Mouse (Mus musculus): ENCODE measurements around the gene Aqp1. TPM values are rescaled to one million over a fixed set of nuclear protein-coding genes. Genes with fewer than 3 reads are reported as not detected.

Aqp1 gene
- polyA plus RNA-seq, 1 experiment from 2014 or later, result 0.56 TPM

DNA sequence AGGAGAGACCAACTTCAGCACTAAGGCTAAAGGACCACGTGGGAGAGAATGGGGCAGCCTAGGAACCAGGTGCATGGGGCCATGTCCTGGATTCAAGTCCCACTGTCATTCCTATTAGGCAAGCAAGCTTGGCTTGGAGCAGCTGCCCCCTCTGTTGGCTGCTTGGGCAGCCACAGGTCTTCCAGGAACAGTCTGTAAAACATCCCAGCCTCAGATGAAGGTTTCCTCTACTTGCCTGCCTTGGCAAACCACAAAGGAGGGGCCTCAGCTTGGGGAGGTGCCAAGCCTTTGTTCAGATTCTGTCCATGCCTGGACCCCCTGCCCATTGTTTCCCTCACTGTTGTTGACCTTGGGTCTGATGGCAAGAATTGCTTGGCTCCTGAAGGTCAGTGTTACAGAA lies 11.4 kb upstream of the Aqp1 start:
- WGBS, result 90% methylated on average over 1 of the region's 1 CpGs
- H3K27ac ChIP-seq (ENCODE audit: low read depth, low read length), result no peak overlapping the region

DNA sequence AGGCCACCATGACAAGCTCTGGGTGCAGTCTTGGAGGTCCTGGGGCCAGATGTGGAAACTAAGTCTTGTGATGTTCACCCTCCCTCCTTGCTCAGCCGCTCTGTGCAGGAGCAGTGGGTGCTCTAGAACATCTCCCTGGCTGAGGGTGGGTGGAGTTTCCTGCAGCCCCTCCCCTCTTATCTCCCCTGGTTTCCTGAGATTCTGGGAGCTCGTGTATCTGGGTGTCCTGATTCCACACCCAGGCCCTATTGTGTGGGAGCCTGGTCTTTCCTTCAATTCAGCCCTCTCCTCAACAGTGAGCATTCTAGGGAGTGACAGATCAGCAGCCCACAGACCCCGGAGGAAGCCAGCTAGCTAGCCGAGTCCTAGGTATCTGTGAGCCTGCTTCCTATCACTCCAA lies 9.9 kb upstream of the Aqp1 start:
- Histone ChIP-seq H3K27me3 (ENCODE audit: control insufficient read depth, insufficient read depth, low read length) (no peaks in the 10 kb centered on the region), H3K36me3 (ENCODE audit: control insufficient read depth, insufficient read depth, low read length) (no peaks in the 10 kb centered on the region), H3K9ac (ENCODE audit: low read depth, low read length) (no peak overlapping the region), H3K4me2 (replicated peaks; ENCODE audit: low read depth, low read length) (no peak overlapping the region), H3K4me3 (ENCODE audit: low read depth, low read length) (no peak overlapping the region), H3K4me1 (replicated peaks; ENCODE audit: control insufficient read depth, insufficient read depth, low read length) (no peaks in the 10 kb centered on the region), H3K27ac (ENCODE audit: low read depth, low read length) (no peak overlapping the region), H3K9me3 (ENCODE audit: control insufficient read depth, low read length) (no peaks in the 10 kb centered on the region)
- WGBS, result 90% methylated on average over 4 of the region's 4 CpGs
- DNase-seq (ENCODE audit: low spot score), result no peak
- no peak for ATAC-seq (ENCODE audit: low FRiP score)

More for the DNA sequence above, 11.4 kb upstream of the Aqp1 start:
- ATAC-seq (ENCODE audit: low FRiP score) (no peak), DNase-seq (ENCODE audit: low spot score) (no peak)
- Histone ChIP-seq H3K36me3 (ENCODE audit: control insufficient read depth, insufficient read depth, low read length) (no peaks in the 10 kb centered on the region), H3K9ac (ENCODE audit: low read depth, low read length) (no peak overlapping the region), H3K4me1 (replicated peaks; ENCODE audit: control insufficient read depth, insufficient read depth, low read length) (no peaks in the 10 kb centered on the region), H3K4me3 (ENCODE audit: low read depth, low read length) (no peak overlapping the region), H3K27me3 (ENCODE audit: control insufficient read depth, insufficient read depth, low read length) (no peaks in the 10 kb centered on the region), H3K9me3 (ENCODE audit: control insufficient read depth, low read length) (no peaks in the 10 kb centered on the region), H3K4me2 (replicated peaks; ENCODE audit: low read depth, low read length) (no peak overlapping the region)

GRCm38 (mm10) chr6:55327326-55327725 lies 8.9 kb upstream of the Aqp1 start:
- no peak overlapping the region for H3K4me2 ChIP-seq (replicated peaks; ENCODE audit: low read depth, low read length)
- H3K9ac ChIP-seq (ENCODE audit: low read depth, low read length), result no peak overlapping the region
- no peak for DNase-seq (ENCODE audit: low spot score)
- no peak for ATAC-seq (ENCODE audit: low FRiP score)
- H3K36me3 ChIP-seq (ENCODE audit: control insufficient read depth, insufficient read depth, low read length), result no peaks in the 10 kb centered on the region
- H3K4me1 ChIP-seq (replicated peaks; ENCODE audit: control insufficient read depth, insufficient read depth, low read length), result no peaks in the 10 kb centered on the region
- H3K27me3 ChIP-seq (ENCODE audit: control insufficient read depth, insufficient read depth, low read length), result no peaks in the 10 kb centered on the region
- no peak overlapping the region for H3K4me3 ChIP-seq (ENCODE audit: low read depth, low read length)
- no peaks in the 10 kb centered on the region for H3K9me3 ChIP-seq (ENCODE audit: control insufficient read depth, low read length)
- WGBS, result 88% methylated on average over 13 of the region's 13 CpGs
- no peak overlapping the region for H3K27ac ChIP-seq (ENCODE audit: low read depth, low read length)

- H3K9ac ChIP-seq (ENCODE audit: low read depth, low read length), result no peak overlapping the region
- no peaks in the 10 kb centered on the region for H3K36me3 ChIP-seq (ENCODE audit: control insufficient read depth, insufficient read depth, low read length)
- no peaks in the 10 kb centered on the region for H3K27me3 ChIP-seq (ENCODE audit: control insufficient read depth, insufficient read depth, low read length)
- H3K4me1 ChIP-seq (replicated peaks; ENCODE audit: control insufficient read depth, insufficient read depth, low read length), result no peaks in the 10 kb centered on the region
- no peak for DNase-seq (ENCODE audit: low spot score)
- no peak overlapping the region for H3K4me3 ChIP-seq (ENCODE audit: low read depth, low read length)
- no peaks in the 10 kb centered on the region for H3K9me3 ChIP-seq (ENCODE audit: control insufficient read depth, low read length)
- H3K27ac ChIP-seq (ENCODE audit: low read depth, low read length), result no peak overlapping the region
- no peak overlapping the region for H3K4me2 ChIP-seq (replicated peaks; ENCODE audit: low read depth, low read length)
- ATAC-seq (ENCODE audit: low FRiP score), result no peak
- 89% methylated on average over 4 of the region's 4 CpGs for WGBS
These were observed 8.1 kb upstream of the Aqp1 start for GRCm38 (mm10) chr6:55328179-55328578.

GRCm38 (mm10) chr6:55331315-55331714 lies 4.9 kb upstream of the Aqp1 start:
- no peaks in the 10 kb centered on the region for H3K27me3 ChIP-seq (ENCODE audit: control insufficient read depth, insufficient read depth, low read length)
- no peak overlapping the region for H3K27ac ChIP-seq (ENCODE audit: low read depth, low read length)
- H3K4me3 ChIP-seq (ENCODE audit: low read depth, low read length), result no peak overlapping the region
- H3K4me1 ChIP-seq (replicated peaks; ENCODE audit: control insufficient read depth, insufficient read depth, low read length), result no peaks in the 10 kb centered on the region
- DNase-seq (ENCODE audit: low spot score), result no peak
- no peak overlapping the region for H3K9ac ChIP-seq (ENCODE audit: low read depth, low read length)
- 59% methylated on average over 6 of the region's 6 CpGs for WGBS
- no peaks in the 10 kb centered on the region for H3K36me3 ChIP-seq (ENCODE audit: control insufficient read depth, insufficient read depth, low read length)
- no peak for ATAC-seq (ENCODE audit: low FRiP score)
- no peak overlapping the region for H3K4me2 ChIP-seq (replicated peaks; ENCODE audit: low read depth, low read length)
- no peaks in the 10 kb centered on the region for H3K9me3 ChIP-seq (ENCODE audit: control insufficient read depth, low read length)

- no peak overlapping the region for H3K4me2 ChIP-seq (replicated peaks; ENCODE audit: low read depth, low read length)
- H3K9me3 ChIP-seq (ENCODE audit: control insufficient read depth, low read length), result no peaks in the 10 kb centered on the region
- no peaks in the 10 kb centered on the region for H3K36me3 ChIP-seq (ENCODE audit: control insufficient read depth, insufficient read depth, low read length)
- no peak overlapping the region for H3K27ac ChIP-seq (ENCODE audit: low read depth, low read length)
- H3K27me3 ChIP-seq (ENCODE audit: control insufficient read depth, insufficient read depth, low read length), result no peaks in the 10 kb centered on the region
- DNase-seq (ENCODE audit: low spot score), result no peak
- no peak for ATAC-seq (ENCODE audit: low FRiP score)
- WGBS, result 61% methylated on average over 5 of the region's 5 CpGs
- H3K4me3 ChIP-seq (ENCODE audit: low read depth, low read length), result no peak overlapping the region
- H3K9ac ChIP-seq (ENCODE audit: low read depth, low read length), result no peak overlapping the region
- no peaks in the 10 kb centered on the region for H3K4me1 ChIP-seq (replicated peaks; ENCODE audit: control insufficient read depth, insufficient read depth, low read length)
These were observed 4.0 kb upstream of the Aqp1 start for GRCm38 (mm10) chr6:55332100-55332772.

DNA sequence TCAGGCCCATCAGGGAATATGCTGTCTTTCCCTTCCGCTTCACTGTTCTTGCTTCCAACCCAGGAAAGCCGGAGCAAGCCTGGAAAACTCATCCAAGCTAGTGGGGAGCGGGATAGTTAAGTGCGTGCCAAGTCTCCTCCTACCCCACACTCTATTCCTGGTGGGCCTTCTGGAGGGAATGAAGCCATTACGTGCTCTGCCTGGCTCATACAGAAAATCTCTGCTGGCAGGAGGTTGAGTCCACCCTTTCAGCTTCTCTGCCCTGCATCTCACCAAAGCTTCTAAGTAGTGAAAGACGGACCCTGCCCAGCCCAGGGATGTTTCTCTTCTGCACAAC lies 3.5 kb upstream of the Aqp1 start:
- ATAC-seq (ENCODE audit: low FRiP score), result no peak
- no peak for DNase-seq (ENCODE audit: low spot score)
- WGBS, result 89% methylated on average over 6 of the region's 6 CpGs

DNA sequence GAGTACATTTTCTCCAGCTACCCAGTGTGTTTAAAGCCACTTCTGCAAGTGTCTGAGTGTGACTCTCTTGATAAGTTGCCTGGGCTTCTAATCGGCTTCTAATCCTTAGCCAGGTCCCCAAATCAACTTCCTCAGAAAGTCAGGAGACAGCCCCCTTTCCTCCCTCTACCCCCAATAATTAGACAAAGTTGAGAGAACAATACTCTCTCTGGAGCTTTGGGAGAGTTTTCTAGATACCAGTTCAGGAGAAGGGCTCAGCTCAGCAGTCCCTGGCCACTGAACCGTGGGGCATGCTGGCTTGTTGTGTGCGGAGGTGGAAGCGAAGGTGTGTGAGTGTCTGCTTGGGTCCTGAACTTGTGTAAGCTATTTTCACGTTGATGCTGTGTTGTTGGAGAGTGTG lies 1.0 kb downstream of the Aqp1 start:
- no peak overlapping the region for H3K4me3 ChIP-seq (ENCODE audit: low read depth, low read length)
- H3K9ac ChIP-seq (ENCODE audit: low read depth, low read length), result no peak overlapping the region
- H3K4me2 ChIP-seq (replicated peaks; ENCODE audit: low read depth, low read length), result no peak overlapping the region
- WGBS, result 84% methylated on average over 5 of the region's 5 CpGs
- H3K4me1 ChIP-seq (replicated peaks; ENCODE audit: control insufficient read depth, insufficient read depth, low read length), result no peaks in the 10 kb centered on the region
- no peak for DNase-seq (ENCODE audit: low spot score)
- H3K36me3 ChIP-seq (ENCODE audit: control insufficient read depth, insufficient read depth, low read length), result no peaks in the 10 kb centered on the region
- no peak for ATAC-seq (ENCODE audit: low FRiP score)
- no peaks in the 10 kb centered on the region for H3K9me3 ChIP-seq (ENCODE audit: control insufficient read depth, low read length)
- no peak overlapping the region for H3K27ac ChIP-seq (ENCODE audit: low read depth, low read length)
- no peaks in the 10 kb centered on the region for H3K27me3 ChIP-seq (ENCODE audit: control insufficient read depth, insufficient read depth, low read length)

More for the DNA sequence above, 3.5 kb upstream of the Aqp1 start:
- Histone ChIP-seq H3K9me3 (ENCODE audit: control insufficient read depth, low read length) (no peaks in the 10 kb centered on the region), H3K4me3 (ENCODE audit: low read depth, low read length) (no peak overlapping the region), H3K4me2 (replicated peaks; ENCODE audit: low read depth, low read length) (no peak overlapping the region), H3K27ac (ENCODE audit: low read depth, low read length) (no peak overlapping the region), H3K9ac (ENCODE audit: low read depth, low read length) (no peak overlapping the region), H3K27me3 (ENCODE audit: control insufficient read depth, insufficient read depth, low read length) (no peaks in the 10 kb centered on the region), H3K4me1 (replicated peaks; ENCODE audit: control insufficient read depth, insufficient read depth, low read length) (no peaks in the 10 kb centered on the region), H3K36me3 (ENCODE audit: control insufficient read depth, insufficient read depth, low read length) (no peaks in the 10 kb centered on the region)

GRCm38 (mm10) chr6:55338077-55338476 lies 1.8 kb downstream of the Aqp1 start:
- Histone ChIP-seq H3K4me3 (ENCODE audit: low read depth, low read length) (no peak overlapping the region), H3K9me3 (ENCODE audit: control insufficient read depth, low read length) (no peaks in the 10 kb centered on the region), H3K4me2 (replicated peaks; ENCODE audit: low read depth, low read length) (no peak overlapping the region), H3K9ac (ENCODE audit: low read depth, low read length) (no peak overlapping the region), H3K27ac (ENCODE audit: low read depth, low read length) (no peak overlapping the region), H3K27me3 (ENCODE audit: control insufficient read depth, insufficient read depth, low read length) (no peaks in the 10 kb centered on the region), H3K4me1 (replicated peaks; ENCODE audit: control insufficient read depth, insufficient read depth, low read length) (no peaks in the 10 kb centered on the region), H3K36me3 (ENCODE audit: control insufficient read depth, insufficient read depth, low read length) (no peaks in the 10 kb centered on the region)
- 52% methylated on average over 6 of the region's 6 CpGs for WGBS
- ATAC-seq (ENCODE audit: low FRiP score) (no peak), DNase-seq (ENCODE audit: low spot score) (no peak)

Measured in hindbrain, embryonic 11.5 days (tissue).